Mouse (Mus musculus) gastrocnemius, postnatal 10 days (tissue): ENCODE measurements at regions not wholly inside any gene's neighbourhood (a gene's known extent, or its start where the extent isn't known, plus 50 kb on each side); places are given as distances from the start of the nearest gene placed in this dataset.

Experiments
- DNase-seq: peaks from one replicate; pipeline ENCODE4 v3.0.0; 2021; ENCODE audit warnings: mixed read lengths

DNA sequence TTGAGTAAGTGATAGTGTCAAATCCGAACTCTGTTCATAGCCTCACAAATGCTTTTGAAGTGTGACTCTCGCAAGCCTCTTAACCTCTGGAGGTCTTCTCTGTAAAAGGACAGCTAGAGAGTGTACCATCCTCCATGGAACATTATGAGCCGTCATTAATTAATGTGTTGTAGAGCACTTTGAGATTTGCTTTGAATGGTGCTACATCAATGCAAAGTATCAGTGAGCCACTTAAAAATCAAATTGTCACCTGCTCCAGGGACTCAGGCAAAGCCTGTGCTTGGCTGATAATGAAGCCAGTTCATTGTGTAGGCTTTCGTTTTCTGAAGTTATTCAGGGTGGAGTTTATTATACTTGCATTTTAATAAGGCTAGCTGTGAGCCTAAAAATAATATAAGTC, 801.8 kb upstream of the B3galt2 start:
- DNase-seq: no peak

DNA sequence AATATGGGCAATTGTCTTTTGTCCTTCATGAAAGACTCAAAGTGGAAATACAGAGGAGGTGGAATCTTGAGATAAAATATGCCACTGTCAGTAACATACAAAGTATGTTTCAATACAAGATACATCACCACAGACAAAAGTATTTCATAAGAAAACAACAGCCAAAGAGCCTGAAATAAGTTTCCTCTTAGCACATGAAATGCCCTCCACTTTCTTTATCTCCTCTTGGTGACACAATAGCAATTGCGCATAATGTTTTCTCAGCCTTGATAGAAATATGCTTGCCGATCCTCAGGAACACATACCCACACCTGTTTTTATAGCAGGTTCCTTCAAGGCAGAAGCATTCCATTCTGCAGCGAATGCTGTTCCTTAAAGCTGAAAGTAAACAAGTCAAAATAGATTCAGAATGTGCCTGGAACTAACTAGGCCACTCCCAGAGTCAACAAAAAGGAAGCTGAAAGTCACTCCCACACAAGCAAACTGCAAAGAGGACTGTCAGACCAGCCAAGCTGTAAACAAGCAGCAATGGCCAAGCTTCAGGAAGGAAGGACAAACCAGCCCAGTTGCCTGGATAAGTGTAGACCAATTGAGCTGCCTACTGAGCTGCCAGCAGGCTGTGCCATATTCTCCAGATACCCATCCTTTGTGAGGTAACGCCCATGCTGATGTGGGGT, 773.3 kb upstream of the B3galt2 start:
- DNase-seq: no peak

DNA sequence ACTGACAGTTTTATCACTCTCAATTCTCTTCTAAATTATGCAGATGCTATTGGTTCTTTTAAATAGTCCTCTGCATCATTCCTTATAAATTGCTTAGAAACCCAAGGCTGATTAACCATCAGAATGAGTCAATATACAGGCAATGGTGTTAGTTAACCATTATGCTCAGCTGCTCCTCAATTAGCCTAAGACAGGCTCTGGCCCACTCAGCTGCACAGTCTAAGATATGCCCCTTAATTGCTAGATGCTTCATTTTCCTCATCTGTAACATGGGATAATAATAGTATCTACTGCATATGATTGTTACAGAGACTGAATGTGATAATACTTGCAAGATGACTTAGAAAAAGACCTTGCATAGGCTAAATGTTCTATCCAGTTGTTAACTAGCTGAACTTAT, 748.6 kb upstream of the B3galt2 start:
- no peak for DNase-seq

DNA sequence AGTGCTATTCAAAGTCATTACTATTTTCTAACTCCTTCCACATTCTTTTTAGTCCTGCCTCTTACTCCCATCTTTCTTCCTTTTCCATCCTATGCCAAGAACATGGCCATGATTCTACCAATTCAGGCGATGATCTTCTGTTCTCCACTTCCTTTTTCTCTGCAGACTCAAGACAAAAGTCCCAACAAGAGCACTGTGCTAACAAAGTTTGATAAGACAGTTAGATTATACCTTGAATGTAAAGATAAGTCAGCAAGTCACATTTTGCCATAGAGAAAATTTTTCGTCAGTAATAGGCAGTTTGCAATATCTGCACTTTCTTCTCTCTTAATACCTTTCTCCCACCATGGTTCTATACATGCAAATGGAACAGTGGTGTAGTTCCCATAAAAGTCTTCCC, 747.3 kb upstream of the B3galt2 start:
- no peak for DNase-seq

DNA sequence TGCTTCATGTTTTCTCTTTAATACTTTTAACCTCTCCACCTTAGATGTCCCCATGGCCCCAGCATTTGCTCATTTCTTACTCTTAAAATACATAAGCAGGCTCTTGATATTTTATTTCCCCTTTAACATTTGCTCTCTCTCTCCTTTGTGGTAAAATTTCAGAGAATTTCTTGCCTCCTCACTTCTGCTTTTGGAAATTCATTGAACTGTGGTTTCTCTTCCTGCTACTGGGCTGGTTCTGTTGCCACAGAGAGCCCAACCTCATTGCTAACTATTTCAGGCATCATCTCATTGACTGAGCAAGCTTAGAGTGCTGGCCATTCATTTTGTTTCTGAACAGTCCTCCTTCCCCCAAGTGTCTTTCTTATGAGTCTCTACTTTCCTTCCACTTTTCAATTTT, 746.3 kb upstream of the B3galt2 start:
- no peak for DNase-seq

DNA sequence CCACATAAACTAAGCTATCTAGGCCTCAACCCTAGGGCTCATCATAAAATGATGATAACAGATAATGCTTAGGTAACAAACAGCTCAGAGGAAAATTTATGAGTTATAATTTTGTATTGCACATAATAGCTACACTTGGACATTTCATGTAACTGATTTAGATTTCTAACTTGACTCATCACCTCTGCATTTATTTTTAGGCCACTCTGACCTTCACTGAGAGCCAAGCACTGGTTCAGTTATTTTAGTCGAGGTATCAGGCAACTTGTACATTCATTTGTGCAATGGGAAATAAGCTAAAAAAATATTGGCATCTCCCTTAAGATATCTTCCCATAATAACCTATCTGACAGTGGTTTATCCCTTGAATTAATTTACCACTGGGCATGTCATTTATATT, 745.4 kb upstream of the B3galt2 start:
- DNase-seq: no peak

DNA sequence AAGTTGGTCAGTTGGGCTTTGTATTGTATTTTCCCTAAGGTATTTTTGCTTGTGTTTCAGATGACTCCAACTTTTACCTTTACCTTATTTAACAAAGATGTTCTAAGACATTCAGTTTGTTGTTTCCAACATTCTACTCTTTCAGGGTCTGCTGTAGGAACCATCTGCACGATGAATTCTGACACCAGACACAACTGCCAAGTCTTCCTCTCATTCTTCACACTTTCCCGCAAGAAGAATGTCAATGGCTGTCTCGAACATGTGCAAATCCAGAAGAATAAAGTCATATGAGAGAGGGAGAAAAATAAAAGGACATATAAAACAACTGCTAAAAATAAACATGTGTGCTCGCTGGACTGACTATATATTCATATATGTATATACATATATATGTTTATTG, 730.6 kb upstream of the B3galt2 start:
- no peak for DNase-seq

DNA sequence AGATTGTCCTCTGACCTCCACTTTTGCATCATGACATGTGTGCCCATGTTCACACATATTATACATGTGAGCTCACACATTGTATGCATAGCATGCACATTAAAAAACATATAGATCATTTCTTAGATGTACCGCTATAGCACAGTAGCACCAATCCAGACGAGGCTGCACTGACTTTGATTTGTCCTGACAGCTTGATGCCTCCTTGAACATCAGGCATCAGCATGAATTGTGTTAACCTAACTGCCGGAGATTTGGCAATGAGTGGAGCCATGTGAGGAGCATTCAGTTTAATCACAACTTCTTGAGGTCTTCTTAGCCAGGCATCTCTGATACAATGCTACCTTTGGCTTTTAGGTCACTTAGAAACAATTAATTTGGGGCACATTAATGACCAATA, 683.8 kb upstream of the B3galt2 start:
- no peak for DNase-seq

DNA sequence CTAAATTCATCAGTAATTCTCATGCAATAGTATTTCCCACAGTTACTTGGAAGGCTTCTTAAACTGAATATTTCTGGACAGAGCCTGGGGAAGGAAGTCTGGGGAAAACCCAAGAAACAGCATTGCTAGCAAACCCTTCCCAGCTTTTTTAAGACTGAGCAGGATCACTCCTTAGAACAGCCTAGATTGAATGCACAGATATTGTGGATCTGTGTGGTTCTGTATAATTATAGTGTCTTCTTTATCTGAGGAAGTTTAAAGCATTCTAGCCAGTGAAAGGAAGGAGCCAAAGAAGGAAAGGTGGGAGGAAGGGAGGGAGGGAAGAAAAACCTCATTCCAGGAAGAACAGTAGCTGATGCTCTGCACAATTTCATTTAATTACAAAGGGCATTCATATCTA, 669.0 kb upstream of the B3galt2 start:
- DNase-seq: no peak

DNA sequence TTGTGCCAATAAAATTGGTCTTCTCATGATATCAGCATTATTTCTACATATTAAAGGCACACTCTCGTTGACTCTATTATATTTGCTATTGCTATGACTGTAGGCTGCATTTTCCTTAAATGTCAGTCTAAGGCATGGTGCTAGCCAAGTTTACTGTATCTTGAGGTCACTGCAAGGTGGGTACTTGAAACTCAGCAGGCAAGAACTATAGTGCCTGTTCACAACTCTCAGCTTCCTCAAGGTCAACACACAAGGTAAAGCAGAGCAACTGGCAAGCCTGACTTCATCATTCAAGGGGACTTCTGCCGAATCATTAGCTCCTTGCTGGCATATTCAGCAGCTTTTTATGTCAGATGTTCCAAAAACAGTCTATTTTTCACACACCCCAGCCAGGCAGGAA, 667.1 kb upstream of the B3galt2 start:
- DNase-seq: no peak

DNA sequence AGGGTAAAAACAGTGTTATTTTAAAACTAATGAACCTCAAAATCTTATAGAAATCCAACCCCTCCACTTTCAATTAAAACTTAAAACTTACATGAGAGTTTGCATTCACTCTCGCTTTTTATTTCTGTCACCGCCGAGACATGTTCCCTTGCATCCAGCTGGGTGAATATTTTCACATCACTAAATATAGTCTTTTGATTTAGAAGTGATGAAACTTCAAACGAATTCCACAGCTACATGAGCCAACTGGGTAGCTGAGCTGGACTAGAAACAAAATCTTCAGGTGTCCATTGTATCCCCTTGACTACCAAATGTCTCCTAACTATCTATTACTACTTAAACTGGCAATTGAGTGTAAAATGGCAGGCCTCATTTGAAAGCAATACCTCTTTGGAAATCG, 657.5 kb upstream of the B3galt2 start:
- no peak for DNase-seq

DNA sequence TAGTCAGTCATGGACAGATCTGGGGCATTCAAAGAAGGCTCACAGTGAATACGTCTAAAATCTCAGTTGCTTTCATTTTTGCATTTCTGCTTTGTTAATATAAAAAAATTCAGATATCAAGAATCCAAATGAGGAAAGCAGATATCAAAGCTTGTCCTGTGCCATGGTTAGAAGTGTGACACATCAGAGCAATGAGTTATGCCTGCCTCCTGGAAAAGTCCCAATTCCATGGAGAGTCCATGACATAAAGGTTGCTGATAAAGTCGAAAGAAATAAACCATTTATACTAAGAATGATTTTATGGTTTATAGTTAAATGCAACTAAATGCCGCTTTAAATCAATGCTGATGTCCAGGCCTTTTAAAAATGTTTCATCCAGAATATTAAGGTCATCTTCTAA, 656.8 kb upstream of the B3galt2 start:
- no peak for DNase-seq

DNA sequence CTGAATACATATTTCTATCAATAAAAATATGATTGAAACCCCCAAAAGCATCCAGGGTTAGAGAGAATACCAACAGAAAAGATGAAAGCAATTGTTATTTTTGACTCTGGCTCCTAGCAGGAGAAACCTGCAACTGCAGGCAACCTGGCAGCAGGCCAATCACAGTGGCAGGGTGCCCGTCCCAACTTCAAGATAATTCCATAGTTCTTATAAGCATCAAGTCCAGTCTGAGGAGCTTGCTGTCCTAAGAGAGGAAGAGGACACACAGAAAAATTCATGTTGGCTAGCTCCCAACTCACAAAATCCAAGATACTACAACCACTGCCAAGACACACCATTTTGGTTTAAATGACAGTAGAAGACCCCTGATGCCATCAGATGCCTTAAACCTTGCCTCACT, 654.9 kb upstream of the B3galt2 start:
- DNase-seq: peak; percentile 5

DNA sequence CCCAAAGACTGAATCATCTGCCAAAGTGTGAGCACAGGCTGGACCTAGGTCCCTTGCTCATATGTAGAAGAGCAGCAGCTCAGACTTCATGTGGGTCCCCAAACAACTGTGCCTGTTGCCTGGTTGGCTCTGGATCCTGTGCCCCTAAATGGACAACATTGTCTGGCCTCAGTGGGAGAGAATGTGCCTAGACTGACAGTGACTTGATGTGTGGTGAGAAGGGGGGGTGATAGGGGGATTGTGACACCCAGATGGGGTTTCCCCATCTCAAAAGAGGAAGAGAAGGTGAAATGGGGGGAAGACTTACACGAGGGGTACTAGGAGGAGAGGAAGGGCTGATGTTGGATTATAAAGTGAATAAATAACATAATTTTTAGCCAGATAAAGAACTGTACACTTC, 640.2 kb upstream of the B3galt2 start:
- no peak for DNase-seq

DNA sequence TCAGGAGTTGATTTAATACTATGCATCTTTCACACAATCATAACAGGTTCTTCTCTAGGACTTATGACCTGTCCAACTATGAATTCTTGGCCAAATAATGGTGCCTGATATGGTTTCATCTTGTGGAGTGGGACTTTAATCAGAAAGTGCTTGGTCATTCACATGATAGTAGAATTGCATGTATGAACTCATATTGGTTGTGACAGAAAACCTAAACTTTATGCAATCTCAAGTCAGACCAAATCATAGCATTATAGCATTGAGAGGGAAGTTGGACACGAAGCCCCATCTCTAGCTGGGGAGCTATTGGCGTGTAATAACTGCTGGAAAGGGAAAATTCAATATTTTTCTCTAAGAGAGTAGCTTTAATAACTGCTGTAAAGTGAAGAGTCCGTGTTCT, 639.4 kb upstream of the B3galt2 start:
- DNase-seq: no peak

DNA sequence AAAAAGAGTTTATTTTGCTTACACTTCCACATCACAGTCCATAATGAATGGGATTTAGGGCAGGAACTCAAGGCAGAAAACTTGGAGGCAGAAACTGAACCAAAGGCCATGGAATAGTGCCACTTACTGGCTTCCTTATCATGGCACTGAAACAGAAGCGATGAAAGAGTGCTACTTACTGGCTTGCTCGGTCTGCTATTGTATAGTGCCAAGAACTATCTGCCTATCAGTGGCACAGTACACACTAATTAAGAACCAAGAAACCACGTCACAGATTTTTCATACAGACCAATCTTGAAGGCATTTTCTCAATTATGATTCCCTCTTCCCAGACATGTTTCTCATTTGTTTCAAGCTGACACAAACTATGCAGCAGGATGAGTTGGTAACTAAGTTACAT, 634.4 kb upstream of the B3galt2 start:
- no peak for DNase-seq

DNA sequence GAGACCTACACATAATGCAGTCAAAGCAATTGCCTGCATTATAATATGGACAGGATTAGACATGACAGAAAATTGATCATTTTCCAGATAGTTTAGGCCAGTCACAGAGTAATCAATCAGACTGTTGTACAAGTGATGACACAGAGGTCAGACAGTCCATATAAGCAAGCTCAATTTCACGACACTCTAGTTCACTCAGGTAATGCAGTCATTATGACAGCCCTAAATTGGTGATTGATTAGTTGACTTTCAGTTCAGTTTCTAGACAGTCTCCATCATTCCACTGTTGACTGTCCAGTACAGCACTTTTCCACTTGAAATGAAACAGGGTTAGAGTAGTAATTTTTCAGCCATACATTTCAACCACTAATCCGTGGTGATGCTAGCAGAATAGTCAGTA, 620.5 kb upstream of the B3galt2 start:
- DNase-seq: no peak

DNA sequence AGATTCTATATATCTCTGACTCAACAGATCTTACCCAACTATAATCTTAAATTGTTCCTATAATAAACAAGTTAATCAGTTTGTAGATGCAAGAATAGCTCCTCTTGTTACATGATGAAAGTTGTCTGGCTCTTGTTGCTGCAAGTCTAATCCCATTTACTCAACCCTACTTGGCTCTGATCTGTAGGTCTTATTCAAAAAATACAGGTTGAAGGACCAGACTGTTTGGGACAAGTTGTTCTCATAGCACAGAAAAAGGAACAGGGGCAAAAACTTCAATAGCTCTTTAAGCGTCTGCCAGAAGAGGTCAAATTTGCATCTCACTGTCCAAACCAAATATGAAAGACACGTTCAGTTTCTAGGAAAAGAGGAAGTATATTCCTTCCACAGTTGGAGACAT, 587.3 kb upstream of the B3galt2 start:
- no peak for DNase-seq

DNA sequence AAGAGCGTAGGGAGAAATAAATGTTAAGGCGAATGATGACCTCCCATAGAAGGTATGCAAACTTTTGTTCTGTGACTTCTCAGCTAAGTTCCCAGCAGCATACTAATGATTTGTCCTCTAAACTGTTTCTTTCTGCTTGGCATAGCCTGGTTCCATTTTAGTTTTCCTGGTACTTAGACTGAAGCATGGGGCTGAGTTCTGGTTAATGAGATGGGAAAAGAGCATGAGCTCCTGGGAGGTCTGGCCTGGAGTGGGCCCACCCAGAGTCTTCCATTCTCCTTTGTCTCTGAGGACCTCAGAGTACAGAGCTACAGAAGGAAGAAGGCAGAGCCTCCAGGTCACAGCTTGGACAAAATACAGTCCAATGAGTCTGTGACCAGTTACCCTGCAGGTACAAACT, 586.9 kb upstream of the B3galt2 start:
- DNase-seq: no peak

DNA sequence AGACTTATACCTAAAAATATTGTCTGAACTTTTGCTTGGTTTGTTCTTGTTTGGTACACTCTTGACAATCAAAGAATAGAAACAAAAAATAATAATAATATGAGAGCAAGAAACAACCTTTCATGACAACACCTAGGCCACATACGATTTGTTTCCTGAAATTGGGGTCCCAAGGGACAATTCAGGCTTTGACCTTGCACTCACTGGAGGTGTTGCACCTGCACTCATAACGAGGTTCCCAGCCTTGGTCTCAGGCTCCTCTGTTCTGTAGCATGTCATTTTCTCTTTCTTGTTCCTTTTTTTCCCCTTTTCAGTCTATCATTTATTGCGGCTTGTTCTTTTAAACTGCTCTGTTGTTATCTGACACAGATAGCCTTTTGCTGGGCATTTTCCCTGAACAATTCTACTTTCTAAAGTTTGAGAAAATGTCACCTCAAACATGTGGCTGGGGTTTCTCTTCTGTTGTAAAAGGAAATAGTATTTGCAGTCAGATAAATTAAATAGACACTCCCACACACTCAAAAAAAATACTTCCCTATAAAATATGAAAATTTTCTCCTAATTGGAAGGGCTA, 585.9 kb upstream of the B3galt2 start:
- DNase-seq: no peak

DNA sequence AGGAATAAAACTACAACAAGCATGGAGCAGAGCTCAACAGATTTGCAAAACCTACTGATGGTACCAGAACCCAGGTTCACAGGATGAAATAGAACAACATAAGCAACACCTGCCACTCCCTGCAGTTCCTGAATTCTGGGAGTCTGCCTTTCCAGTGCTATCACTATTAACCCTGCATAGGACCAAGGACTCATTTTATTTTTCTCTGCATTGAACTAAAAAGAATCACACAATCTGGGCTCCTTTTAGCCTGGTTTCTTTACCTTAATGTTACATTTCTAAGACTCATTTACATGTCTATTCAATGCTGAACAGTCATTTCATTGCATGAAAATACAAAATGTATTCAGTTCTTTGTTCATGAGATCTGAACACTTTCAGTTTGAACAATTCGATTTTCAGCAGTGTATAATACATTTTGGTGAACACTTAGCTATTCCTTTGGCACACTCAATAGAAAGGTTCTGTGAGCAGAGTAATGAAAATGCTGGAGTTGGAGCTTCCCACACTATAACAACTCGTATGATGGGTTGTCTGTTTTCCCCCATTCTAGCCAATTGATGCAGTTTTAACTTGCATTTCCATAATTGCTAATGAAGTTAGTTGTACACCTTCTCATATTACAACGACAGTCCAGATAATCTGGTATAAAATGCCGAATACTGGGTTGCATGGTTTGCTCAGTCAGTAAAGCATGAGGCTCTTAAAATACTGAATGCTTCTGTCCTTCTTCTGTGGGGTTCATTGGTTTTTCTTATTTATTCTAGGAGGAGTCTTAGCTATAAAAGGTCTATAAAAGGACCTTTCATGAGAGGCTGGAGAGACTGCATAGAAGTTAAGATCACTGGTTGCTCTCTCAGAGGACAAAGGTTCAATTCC, 579.5 kb upstream of the B3galt2 start:
- no peak for DNase-seq

DNA sequence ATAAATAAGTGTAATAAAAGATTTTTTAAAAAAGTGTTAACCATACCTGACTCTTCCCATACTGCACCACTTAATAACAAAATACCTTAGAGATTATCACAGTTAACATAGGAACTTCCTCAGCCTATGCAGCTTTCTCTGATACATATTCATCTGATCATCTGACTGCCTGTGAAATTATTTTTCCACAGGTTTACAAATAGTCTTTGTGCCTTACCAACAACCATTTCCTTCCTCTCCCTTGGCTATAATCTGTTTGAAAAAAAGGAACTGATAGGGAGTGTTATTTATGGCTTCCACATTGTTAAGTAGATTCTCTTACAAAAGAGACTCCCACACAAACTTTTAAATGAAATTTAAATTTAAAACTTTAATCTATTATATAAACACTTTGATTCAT, 575.0 kb upstream of the B3galt2 start:
- DNase-seq: no peak

DNA sequence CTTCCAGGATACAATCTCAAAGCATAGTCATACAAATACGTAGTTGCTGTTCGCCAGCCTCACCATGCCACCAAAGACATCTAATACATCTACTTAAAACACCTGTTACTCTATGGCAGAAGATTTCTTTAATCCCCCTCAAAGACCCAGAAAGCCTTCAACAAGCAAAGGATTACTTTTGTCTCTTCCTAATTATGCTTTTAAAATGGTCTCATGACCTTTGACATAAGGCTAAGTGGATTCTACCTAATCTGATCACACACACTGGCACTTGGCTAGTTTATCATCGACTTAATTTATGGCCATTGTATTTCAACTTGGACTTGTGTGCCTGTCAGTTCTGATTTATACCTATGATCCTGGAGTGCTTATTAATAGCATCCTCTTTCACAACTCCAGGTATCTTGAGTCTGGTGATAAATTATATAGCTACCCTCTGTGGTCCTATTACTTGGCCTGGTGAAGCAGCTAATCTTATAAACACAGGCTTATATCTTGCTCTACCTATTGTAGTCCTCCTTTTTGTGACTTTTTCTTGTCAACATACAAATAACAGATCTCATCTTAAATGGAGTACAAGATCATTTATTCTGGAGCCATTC, 568.6 kb upstream of the B3galt2 start:
- DNase-seq: no peak
